Mouse (Mus musculus) megakaryocyte, embryonic 14.5 days (primary cell): ENCODE data around the gene Usp46.

Experiments
- FLI1 ChIP-seq: IDR thresholded peaks from 2 replicates; pipeline ENCODE4 v1.6.1; 2012; ENCODE audit warnings: low read length, inconsistent platforms, mixed read lengths
- GATA1 ChIP-seq: IDR thresholded peaks from 3 replicates; pipeline ENCODE4 v1.6.1; 2012; ENCODE audit warnings: mixed read lengths, low read length, inconsistent platforms, borderline replicate concordance

GRCm38 (mm10) chr5:74028221-74028620 is 40.0 kb downstream of the Usp46 start:
- TF ChIP-seq GATA1 (no peak), FLI1 (no peak)
